Mouse (Mus musculus) heart, adult 2 months (tissue): ENCODE measurements at regions not wholly inside any gene's neighbourhood (a gene's known extent, or its start where the extent isn't known, plus 50 kb on each side); places are given as distances from the start of the nearest gene placed in this dataset.

Experiments
- DNase-seq, 2 experiments: peaks; one replicate each; pipeline ENCODE4 v3.0.0; 2021
- H3K27ac ChIP-seq: fragments of 200-600 bp; 2 replicates; pipeline ENCODE4 v1.8.1; 2022
- H3K27me3 ChIP-seq: fragments of 200-500 bp; 2 replicates; pipeline ENCODE4 v1.6.1; 2012; ENCODE audit warnings: mild to moderate bottlenecking, low read length, inconsistent platforms, mixed read lengths; ENCODE audit not compliant: control insufficient read depth, insufficient read depth
- H3K36me3 ChIP-seq: fragments of 200-500 bp; 2 replicates; pipeline ENCODE4 v1.6.1; 2012; ENCODE audit warnings: low read length, inconsistent platforms; ENCODE audit not compliant: control insufficient read depth, insufficient read depth
- H3K4me1 ChIP-seq: fragments of 200-500 bp; 2 replicates; pipeline ENCODE4 v1.6.1; 2011; ENCODE audit warnings: low read length; ENCODE audit not compliant: control insufficient read depth, insufficient read depth
- H3K4me3 ChIP-seq: fragments of 200-600 bp; 2 replicates; pipeline ENCODE4 v1.8.1; 2022
- H3K79me2 ChIP-seq: fragments of 200-500 bp; replicated peaks from 2 replicates; pipeline ENCODE4 v1.6.1; 2012; ENCODE audit warnings: mild to moderate bottlenecking, inconsistent platforms, low read length, moderate library complexity, mixed read lengths; ENCODE audit not compliant: control insufficient read depth, insufficient read depth
- H3K9ac ChIP-seq: fragments of 200-500 bp; 2 replicates; pipeline ENCODE4 v1.6.1; 2012; ENCODE audit warnings: low read depth, mild to moderate bottlenecking, control low read depth, inconsistent platforms, low read length, mixed read lengths
- CTCF ChIP-seq: fragments of 200-600 bp; IDR thresholded peaks from 2 replicates; pipeline ENCODE4 v1.8.1; 2022; ENCODE audit warnings: antibody characterized with exemption, mild to moderate bottlenecking, moderate library complexity
- EP300 ChIP-seq: fragments of 200-500 bp; IDR thresholded peaks from 2 replicates; pipeline ENCODE4 v1.6.1; 2011; ENCODE audit warnings: low read depth, low read length, control low read depth; ENCODE audit not compliant: insufficient read depth
- POLR2A ChIP-seq: fragments of 200-500 bp; IDR thresholded peaks from 2 replicates; pipeline ENCODE4 v1.6.1; 2011; ENCODE audit warnings: mild to moderate bottlenecking, low read depth, low read length, control low read depth; ENCODE audit not compliant: insufficient read depth
- WGBS: fragments of 180-500 bp; shearing (Covaris S2); methylation state at CpG from one replicate; pipeline ENCODE4 v1.1.7; 2018; 5-methylcytosine and 5-hydroxymethylcytosine counted together
- intact Hi-C: fragments of 180-260 bp; cut with DNase I; formaldehyde crosslinking; loops from one replicate; pipeline ENCODE4 v1.15.1; 2025

- WGBS: 77% methylated on average over 5 of the region's 5 CpGs
Measured at GRCm38 (mm10) chr9:115686605-115687004, 222.7 kb upstream of the Gadl1 start.

DNA sequence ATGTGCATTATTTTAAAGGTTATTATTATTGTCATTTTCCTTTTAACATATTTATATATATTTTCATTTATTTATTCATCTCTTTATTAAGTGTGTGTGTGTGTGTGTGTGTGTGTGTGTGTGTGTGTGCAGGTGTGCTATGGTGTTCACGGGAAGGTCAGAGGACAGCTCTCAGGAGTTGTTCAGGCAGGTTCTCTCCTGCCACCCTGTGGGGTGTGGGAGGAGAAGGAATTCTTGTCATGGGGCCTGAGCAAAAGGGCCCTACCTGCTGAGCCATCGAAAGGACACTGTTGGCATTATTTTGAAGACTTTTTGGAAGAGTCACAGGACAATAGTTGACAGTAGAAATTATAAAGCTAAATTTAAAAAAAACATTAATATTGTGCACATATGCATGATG lies 216.4 kb upstream of the Gadl1 start:
- intact Hi-C loops: no loop called here
- WGBS: 55% methylated on average over 2 of the region's 2 CpGs

More at GRCm38 (mm10) chr9:115686605-115687004, 222.7 kb upstream of the Gadl1 start:
- Histone ChIP-seq H3K27me3 (no peaks in the 10 kb centered on the region), H3K36me3 (no peaks in the 10 kb centered on the region), H3K4me1 (no peaks in the 10 kb centered on the region), H3K4me3 (no peak overlapping the region), H3K27ac (no peak overlapping the region), H3K9ac (no peak overlapping the region), H3K79me2 (no peaks in the 10 kb centered on the region)
- no peak for TF ChIP-seq POLR2A
- no peak for TF ChIP-seq EP300
- TF ChIP-seq CTCF: no peak
- DNase-seq: peak in 1 of 2 experiments; percentile 14
- intact Hi-C loops: no loop called here

GRCm38 (mm10) chr9:115703791-115704190 lies 205.5 kb upstream of the Gadl1 start:
- Histone ChIP-seq H3K36me3 (no peaks in the 10 kb centered on the region), H3K27ac (no peak overlapping the region), H3K27me3 (no peaks in the 10 kb centered on the region), H3K79me2 (no peaks in the 10 kb centered on the region), H3K4me3 (no peak overlapping the region), H3K4me1 (no peaks in the 10 kb centered on the region), H3K9ac (no peak overlapping the region)
- TF ChIP-seq EP300 (no peak), POLR2A (no peak), CTCF (no peak)
- intact Hi-C loops: loop anchor here (5.0 to 10.0 kb wide), 2 partner anchors 399 to 616 kb away; no protein-coding TSS in a partner anchor
- 94% methylated on average over 7 of the region's 7 CpGs for WGBS
- DNase-seq: no peak

More for the DNA sequence above, 216.4 kb upstream of the Gadl1 start:
- Histone ChIP-seq H3K79me2 (no peaks in the 10 kb centered on the region), H3K27me3 (no peaks in the 10 kb centered on the region), H3K27ac (no peak overlapping the region), H3K36me3 (no peaks in the 10 kb centered on the region), H3K9ac (no peak overlapping the region), H3K4me1 (no peaks in the 10 kb centered on the region), H3K4me3 (no peak overlapping the region)
- TF ChIP-seq CTCF (peak; percentile 13; the same call in 1 of the 2 replicates), EP300 (no peak)
- DNase-seq: no peak

- no peak overlapping the region for H3K4me3 ChIP-seq
- no peaks in the 10 kb centered on the region for H3K27me3 ChIP-seq
- H3K4me1 ChIP-seq: no peaks in the 10 kb centered on the region
- intact Hi-C loops: loop anchor here (5.0 to 10.0 kb wide), 2 partner anchors 399 to 617 kb away; no protein-coding TSS in a partner anchor
- H3K79me2 ChIP-seq: no peaks in the 10 kb centered on the region
- TF ChIP-seq CTCF (peak; percentile 86), EP300 (peak; percentile 33; the same call in 1 of the 2 replicates), POLR2A (no peak)
- peak; percentile 36 to 50 for DNase-seq
- 32% methylated on average over 9 of the region's 9 CpGs for WGBS
- H3K36me3 ChIP-seq: no peaks in the 10 kb centered on the region
- H3K27ac ChIP-seq: no peak overlapping the region
- H3K9ac ChIP-seq: no peak overlapping the region
Measured at GRCm38 (mm10) chr9:115704249-115704648, 205.0 kb upstream of the Gadl1 start.

GRCm38 (mm10) chr9:115705761-115706160 lies 203.5 kb upstream of the Gadl1 start:
- DNase-seq: no peak
- Histone ChIP-seq H3K4me1 (no peaks in the 10 kb centered on the region), H3K27me3 (no peaks in the 10 kb centered on the region), H3K79me2 (no peaks in the 10 kb centered on the region), H3K27ac (no peak overlapping the region), H3K4me3 (no peak overlapping the region), H3K36me3 (no peaks in the 10 kb centered on the region), H3K9ac (no peak overlapping the region)
- intact Hi-C loops: loop anchor here (10.0 kb wide), 1 partner anchor 401 kb away; no protein-coding TSS in a partner anchor
- WGBS: 70% methylated on average over 6 of the region's 6 CpGs
- TF ChIP-seq EP300 (no peak), POLR2A (no peak), CTCF (no peak)

DNA sequence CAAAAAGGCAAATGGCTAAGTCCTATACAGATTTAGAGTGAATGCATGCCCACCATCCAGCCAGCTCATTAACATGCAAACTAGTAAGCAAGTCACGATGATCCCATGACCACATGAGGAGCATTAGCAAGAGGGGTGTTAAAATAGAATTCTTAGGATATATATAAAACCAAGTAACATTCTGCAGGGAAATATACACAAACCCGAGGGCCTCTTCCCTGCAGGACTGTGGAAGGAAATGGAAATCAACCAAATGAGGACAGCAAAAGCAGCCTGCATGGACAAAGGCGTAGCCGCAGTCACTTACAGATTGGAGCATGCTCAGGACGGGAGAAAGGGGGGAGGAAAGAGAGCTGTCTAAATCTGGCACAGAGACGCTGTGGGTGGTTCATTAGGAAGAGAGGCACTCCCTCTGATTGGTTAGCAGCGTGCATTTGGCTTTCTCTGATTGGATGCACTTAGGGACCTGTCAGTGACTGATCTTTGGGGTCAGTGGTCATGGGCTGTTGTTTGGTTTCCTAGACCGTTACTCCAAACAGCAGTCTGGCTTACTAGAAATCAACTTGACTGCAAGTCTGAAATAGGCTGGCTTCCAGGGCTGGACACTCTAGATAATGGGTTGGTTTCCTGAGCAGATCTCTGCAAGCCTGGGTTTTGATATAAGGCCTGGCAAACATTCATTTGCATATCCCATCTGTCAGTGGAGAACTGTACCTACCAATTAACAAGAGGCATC lies 200.9 kb upstream of the Gadl1 start:
- Histone ChIP-seq H3K27me3 (no peaks in the 10 kb centered on the region), H3K79me2 (no peaks in the 10 kb centered on the region), H3K9ac (no peak overlapping the region), H3K4me3 (no peak overlapping the region), H3K4me1 (no peaks in the 10 kb centered on the region), H3K27ac (no peak overlapping the region), H3K36me3 (no peaks in the 10 kb centered on the region)
- TF ChIP-seq CTCF (no peak), POLR2A (no peak), EP300 (no peak)
- intact Hi-C loops: loop anchor here (10.0 kb wide), 1 partner anchor 404 kb away; no protein-coding TSS in a partner anchor
- 11% methylated on average over 8 of the region's 8 CpGs for WGBS
- DNase-seq: peak; percentile 20 to 48
